Mouse (Mus musculus) C2C12 (cell line): ENCODE data around the gene Tmem33. TPM values are rescaled to one million over a fixed set of nuclear protein-coding genes. Genes with fewer than 3 reads are reported as not detected.

ENCODE experiments used
- H3K27me3 ChIP-seq: one replicate; pipeline ENCODE4 v1.6.1; 2011; ENCODE audit not compliant: control insufficient read depth, insufficient read depth, insufficient read length
- H3K36me3 ChIP-seq: one replicate; pipeline ENCODE4 v1.6.1; 2011; ENCODE audit not compliant: control insufficient read depth, insufficient read depth
- H3K4me3 ChIP-seq: one replicate; pipeline ENCODE4 v1.5.1; 2011; ENCODE audit warnings: mild to moderate bottlenecking, control low read depth; ENCODE audit not compliant: poor library complexity, insufficient read depth, severe bottlenecking
- H3K79me2 ChIP-seq: one replicate; pipeline ENCODE4 v1.6.1; 2011; ENCODE audit not compliant: control insufficient read depth, insufficient read depth
- H3K79me3 ChIP-seq: one replicate; pipeline ENCODE4 v1.6.1; 2011; ENCODE audit warnings: low read depth, control low read depth
- H3ac ChIP-seq: one replicate; pipeline ENCODE3; 2011; ENCODE audit warnings: low read depth; ENCODE audit not compliant: control insufficient read depth, insufficient read length
- CEBPB ChIP-seq: IDR thresholded peaks from one replicate; pipeline ENCODE4 v1.6.1; 2011; ENCODE audit warnings: low read depth, mild to moderate bottlenecking, control low read depth, moderate library complexity
- CTCF ChIP-seq: IDR thresholded peaks from one replicate; pipeline ENCODE4 v1.5.1; 2011; ENCODE audit not compliant: control insufficient read depth, insufficient read depth, insufficient read length
- FOSL1 ChIP-seq: IDR thresholded peaks from one replicate; pipeline ENCODE4 v1.8.0; 2011; ENCODE audit warnings: mild to moderate bottlenecking, low read length; ENCODE audit not compliant: poor library complexity, insufficient read depth, severe bottlenecking
- MAX ChIP-seq: IDR thresholded peaks from one replicate; pipeline ENCODE4 v1.6.1; 2011; ENCODE audit warnings: mild to moderate bottlenecking, control low read depth
- MYOD1 ChIP-seq: IDR thresholded peaks from one replicate; pipeline ENCODE4 v1.6.1; 2011; ENCODE audit warnings: low read depth; ENCODE audit not compliant: control insufficient read depth, insufficient read length
- MYOG ChIP-seq: IDR thresholded peaks from one replicate; pipeline ENCODE4 v1.6.1; 2011; ENCODE audit not compliant: control insufficient read depth, insufficient read length; ENCODE audit errors: extremely low read depth
- USF1 ChIP-seq: IDR thresholded peaks from one replicate; pipeline ENCODE4 v1.6.1; 2011; ENCODE audit warnings: low read depth, mild to moderate bottlenecking, control low read depth, moderate library complexity
- long read RNA-seq, 2 experiments: library from polyadenylated mRNA; unstranded; transcript quantifications; one replicate each; pipeline ENCODE4 v2.0.0; 2019 to 2020
- polyA plus RNA-seq: library from polyadenylated mRNA; unstranded; fragments of >200 nt; fragmentation: generic; extraction: Trizol; gene quantifications from one replicate; pipeline ENCODE4 v1.2.1, GENCODE M21; 2012; ENCODE audit warnings: missing spikeins

Gene Tmem33
- polyA plus RNA-seq, result 56.7 TPM
- long read RNA-seq, experiment 1, full-length matches to known transcripts, result 57 of 69 reads
- long read RNA-seq, experiment 1, partial matches to known transcripts, result 6 of 69 reads
- long read RNA-seq, experiment 1, other reads (novel, unspliced or antisense), result 6 of 69 reads
- long read RNA-seq, experiment 2, full-length matches to known transcripts, result 217 of 233 reads
- long read RNA-seq, experiment 2, partial matches to known transcripts, result 4 of 233 reads
- long read RNA-seq, experiment 2, other reads (novel, unspliced or antisense), result 12 of 233 reads

DNA sequence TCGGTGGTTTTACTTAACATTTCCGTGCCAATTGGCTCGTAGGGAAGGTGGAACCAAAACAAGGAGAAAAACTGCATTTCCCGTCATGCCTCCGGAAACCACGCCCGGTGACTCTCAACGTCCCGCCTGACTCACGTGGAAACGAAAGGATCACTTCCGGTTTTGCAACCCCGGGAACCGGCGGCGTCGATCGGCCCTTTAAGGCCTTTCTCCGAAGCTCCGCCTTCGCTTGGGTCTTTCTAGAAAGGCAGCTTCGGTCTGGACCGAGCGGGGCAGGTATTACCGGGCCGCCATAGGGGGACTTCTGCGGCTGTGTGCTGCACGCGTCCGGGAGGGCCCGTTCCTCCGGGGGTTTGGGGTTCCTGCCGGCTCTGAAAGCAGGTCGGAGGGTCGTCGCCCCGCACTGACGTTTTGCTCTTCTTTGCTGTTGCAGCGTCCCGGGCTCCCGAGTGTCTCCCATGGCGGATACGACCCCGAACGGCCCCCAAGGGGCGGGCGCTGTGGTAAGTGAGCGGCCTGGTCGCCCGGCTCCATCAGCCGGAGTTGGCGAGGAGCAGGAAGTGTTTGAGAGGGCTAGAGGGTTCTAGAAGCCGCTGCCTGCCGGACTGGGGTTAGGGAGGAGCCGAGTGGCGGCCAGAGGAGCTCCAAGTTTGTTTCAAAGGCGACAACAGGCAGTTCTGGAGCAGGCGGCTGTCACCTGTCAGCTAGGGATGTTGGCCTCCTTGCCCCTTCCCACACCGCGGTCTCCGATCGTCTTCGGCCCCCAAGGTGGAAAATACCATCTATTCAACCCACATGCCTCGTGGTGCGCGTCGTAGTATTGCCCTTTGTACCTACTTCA, at the start of gene Tmem33:
TSS of gene Tmem33 (plus strand) at position 35 of the 841 bp plus-strand sequence.
- Histone ChIP-seq H3ac (peak within 1 kb of the TSS; percentile 86), H3K36me3 (peaks cover 26% of the 10 kb centered on the region), H3K4me3 (peak within 1 kb of the TSS; percentile 83), H3K79me2 (peaks cover 39% of the 10 kb centered on the region), H3K79me3 (peaks cover 28% of the 10 kb centered on the region), H3K27me3 (no peaks in the 10 kb centered on the region)
- TF ChIP-seq MYOG, result no peak
- no peak for TF ChIP-seq MYOD1
- TF ChIP-seq FOSL1, result no peak
- TF ChIP-seq MAX, result peak; percentile 58
- no peak for TF ChIP-seq CTCF
- TF ChIP-seq CEBPB, result peak; percentile 75
- TF ChIP-seq USF1, result peak; percentile 80

DNA sequence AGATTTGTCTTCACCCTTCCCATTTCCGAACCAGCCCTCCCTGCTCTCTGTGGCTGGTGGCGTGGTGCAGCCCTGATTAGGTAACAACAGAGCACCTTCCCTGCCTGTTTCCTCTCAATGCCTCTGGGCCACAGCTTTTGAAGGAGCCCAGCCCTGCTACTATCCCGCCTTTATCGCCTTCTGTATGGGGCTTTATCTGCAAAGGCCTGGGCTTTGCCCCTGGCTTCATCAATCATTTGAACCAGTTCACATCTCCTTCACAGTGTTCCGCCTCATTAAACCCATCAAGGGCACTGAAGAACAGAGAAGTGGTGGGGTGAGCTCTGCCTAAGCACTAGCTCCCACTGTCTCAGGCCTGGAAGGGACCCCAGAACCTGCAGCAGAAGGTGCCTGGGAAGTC, 47.2 kb upstream of the Tmem33 start:
- TF ChIP-seq MYOD1, result no peak
- no peak for TF ChIP-seq CEBPB
- TF ChIP-seq FOSL1, result no peak
- no peak for TF ChIP-seq CTCF
- TF ChIP-seq USF1, result no peak
- TF ChIP-seq MAX, result no peak
- no peak for TF ChIP-seq MYOG
- Histone ChIP-seq H3ac (no peak overlapping the region), H3K27me3 (peaks cover 45% of the 10 kb centered on the region), H3K79me3 (no peaks in the 10 kb centered on the region), H3K36me3 (no peaks in the 10 kb centered on the region), H3K79me2 (no peaks in the 10 kb centered on the region), H3K4me3 (no peak overlapping the region)

DNA sequence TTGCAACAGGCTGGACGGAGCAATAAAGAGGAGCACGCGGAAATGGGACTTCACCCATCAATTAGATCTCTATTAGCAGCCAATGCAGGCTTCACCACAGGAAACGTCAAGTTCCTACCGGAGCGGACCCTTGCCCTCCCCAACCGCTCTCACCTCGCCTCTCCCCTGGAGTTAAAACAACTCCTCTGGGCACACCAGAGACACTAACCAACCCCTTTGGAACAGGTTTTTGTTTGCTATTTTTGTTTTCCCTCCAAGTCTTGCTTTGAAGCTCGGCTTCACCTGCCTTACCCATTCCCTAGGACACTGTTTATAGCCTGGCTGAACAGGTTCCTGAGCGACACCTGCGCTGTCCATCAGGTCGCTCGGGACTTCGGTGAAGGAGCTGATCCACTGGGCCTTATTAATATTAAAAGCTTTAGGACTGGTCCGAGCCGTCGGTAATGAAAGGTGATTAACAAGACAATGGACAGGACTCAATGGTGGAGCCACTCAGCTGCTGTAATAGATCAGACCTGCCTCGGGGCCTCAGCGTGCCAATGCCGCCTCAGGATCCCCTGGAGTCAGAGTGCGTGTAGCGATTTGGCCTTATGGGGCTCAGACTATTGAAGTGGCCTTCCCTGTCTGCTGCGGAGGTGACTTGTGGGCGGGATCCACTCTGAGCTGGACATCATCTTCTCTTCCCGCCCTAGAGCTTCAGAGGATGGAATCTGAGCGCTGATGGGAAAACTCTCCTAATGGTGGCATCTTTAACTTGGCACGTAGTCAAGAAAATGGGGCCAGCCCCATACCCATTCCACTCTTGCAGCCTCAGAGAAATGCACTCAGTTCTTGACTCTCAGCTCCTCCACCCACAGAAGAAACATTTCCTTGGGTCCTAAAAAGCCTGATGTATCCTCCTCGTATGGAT, 45.0 kb upstream of the Tmem33 start:
- H3K79me3 ChIP-seq, result no peaks in the 10 kb centered on the region
- H3K36me3 ChIP-seq, result no peaks in the 10 kb centered on the region
- H3ac ChIP-seq, result no peak overlapping the region
- no peak for TF ChIP-seq MYOG
- no peak for TF ChIP-seq FOSL1
- no peak for TF ChIP-seq CTCF
- TF ChIP-seq USF1, result no peak
- no peak overlapping the region for H3K4me3 ChIP-seq
- no peaks in the 10 kb centered on the region for H3K79me2 ChIP-seq
- peaks cover 45% of the 10 kb centered on the region for H3K27me3 ChIP-seq

DNA sequence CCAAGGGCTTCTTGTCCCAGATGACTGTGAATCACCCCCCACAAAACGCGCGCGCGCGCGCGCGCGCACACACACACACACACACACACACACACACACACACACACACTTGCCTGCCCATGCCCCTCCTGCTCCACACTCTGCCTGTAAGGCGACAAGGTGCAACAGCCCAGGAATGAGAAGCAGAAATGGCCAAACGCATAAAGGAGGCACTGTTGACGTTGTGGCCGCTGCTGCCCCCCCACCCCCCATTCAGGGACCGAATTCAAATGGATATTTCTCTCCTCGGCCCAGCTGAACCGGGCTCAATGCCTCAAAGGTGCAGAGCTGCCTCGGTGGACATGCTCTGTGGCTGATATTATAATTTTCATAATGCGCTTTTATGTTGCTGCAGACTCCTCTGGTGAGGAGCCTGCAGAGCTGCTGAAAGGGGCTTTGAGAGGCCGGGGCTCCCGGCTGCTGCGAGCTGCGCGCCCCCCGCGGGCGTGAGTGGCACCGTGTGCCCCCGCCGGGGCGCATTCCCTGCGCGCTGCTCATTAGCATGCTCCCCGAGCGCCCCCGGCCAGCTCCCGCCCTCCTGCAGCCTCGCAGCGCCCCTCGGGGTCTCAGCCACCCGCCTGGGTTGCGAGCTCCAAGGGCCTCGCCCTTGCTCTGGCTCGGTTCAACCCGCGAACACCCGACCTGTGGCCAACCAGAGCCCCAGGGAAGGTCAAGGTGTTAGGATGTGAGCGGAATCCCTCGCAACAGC, 44.2 kb upstream of the Tmem33 start:
- Histone ChIP-seq H3K36me3 (no peaks in the 10 kb centered on the region), H3K4me3 (no peak overlapping the region), H3ac (no peak overlapping the region), H3K79me3 (no peaks in the 10 kb centered on the region), H3K27me3 (peaks cover 45% of the 10 kb centered on the region), H3K79me2 (no peaks in the 10 kb centered on the region)
- TF ChIP-seq CEBPB (no peak), MAX (no peak), MYOD1 (no peak), FOSL1 (no peak), USF1 (no peak), MYOG (no peak), CTCF (no peak)

DNA sequence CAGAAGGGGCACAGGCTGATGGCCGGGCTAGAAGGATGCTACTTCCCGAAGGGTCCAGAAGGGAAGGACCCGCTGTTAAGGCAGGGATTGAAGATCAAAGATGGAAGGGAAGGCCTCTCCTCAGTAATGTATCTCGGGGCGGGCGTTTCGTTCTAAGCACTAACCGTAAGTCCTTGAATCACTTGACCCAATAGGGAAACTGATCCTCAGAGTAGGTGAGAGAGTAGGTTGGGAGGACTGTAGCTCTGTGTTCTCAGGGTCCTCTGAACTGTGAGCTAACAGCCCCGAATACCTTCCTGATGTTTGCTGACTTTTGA, 43.6 kb upstream of the Tmem33 start:
- TF ChIP-seq CEBPB (no peak), MAX (no peak), MYOD1 (no peak), MYOG (no peak), FOSL1 (no peak), CTCF (no peak), USF1 (no peak)
- no peaks in the 10 kb centered on the region for H3K79me2 ChIP-seq
- no peaks in the 10 kb centered on the region for H3K36me3 ChIP-seq
- H3K4me3 ChIP-seq, result no peak overlapping the region
- peaks cover 42% of the 10 kb centered on the region for H3K27me3 ChIP-seq
- H3K79me3 ChIP-seq, result no peaks in the 10 kb centered on the region
- no peak overlapping the region for H3ac ChIP-seq
